Mouse (Mus musculus): ENCODE measurements at regions not wholly inside any gene's neighbourhood (a gene's known extent, or its start where the extent isn't known, plus 50 kb on each side); places are given as distances from the start of the nearest gene placed in this dataset.

- H3K4me3 ChIP-seq (ENCODE audit: low read depth, low read length): no peak overlapping the region
- H3K36me3 ChIP-seq (ENCODE audit: control insufficient read depth, insufficient read depth, low read length): no peaks in the 10 kb centered on the region
- no peaks in the 10 kb centered on the region for H3K27me3 ChIP-seq (ENCODE audit: control insufficient read depth, insufficient read depth, low read depth, low read length)
- no peak overlapping the region for H3K4me2 ChIP-seq (ENCODE audit: low read length)
- H3K9ac ChIP-seq (ENCODE audit: low read depth, low read length): no peak overlapping the region
- H3K4me1 ChIP-seq (ENCODE audit: control insufficient read depth, insufficient read depth, low read length): peaks cover 14% of the 10 kb centered on the region
- 77% methylated on average over 4 of the region's 4 CpGs for WGBS
- no peak overlapping the region for H3K27ac ChIP-seq (ENCODE audit: low read length)
- H3K9me3 ChIP-seq (replicated peaks; ENCODE audit: control insufficient read depth, low read length, poor library complexity, severe bottlenecking): peaks cover 3% of the 10 kb centered on the region; the same call in 1 of the 2 replicates
- no peak for ATAC-seq
These were observed 68.0 kb upstream of the Foxo1 start for GRCm38 (mm10) chr3:52200106-52200505.

- H3K4me1 ChIP-seq (ENCODE audit: control insufficient read depth, insufficient read depth, low read length): 0 out of 2 replicates have a peak, but pooled peaks cover 6% of the 10 kb centered on the region
- no peak overlapping the region for H3K27ac ChIP-seq (ENCODE audit: low read length)
- WGBS: 19% methylated on average over 24 of the region's 24 CpGs
- peak overlapping the region; percentile 35 for H3K4me2 ChIP-seq (ENCODE audit: low read length)
- no peaks in the 10 kb centered on the region for H3K36me3 ChIP-seq (ENCODE audit: control insufficient read depth, insufficient read depth, low read length)
- H3K9ac ChIP-seq (ENCODE audit: low read depth, low read length): no peak overlapping the region
- no peaks in the 10 kb centered on the region for H3K9me3 ChIP-seq (replicated peaks; ENCODE audit: control insufficient read depth, low read length, poor library complexity, severe bottlenecking)
- ATAC-seq: no peak
- no peaks in the 10 kb centered on the region; the same call in 1 of the 2 replicates for H3K27me3 ChIP-seq (ENCODE audit: control insufficient read depth, insufficient read depth, low read depth, low read length)
- no peak overlapping the region for H3K4me3 ChIP-seq (ENCODE audit: low read depth, low read length)
These were observed 57.4 kb upstream of the Foxo1 start for GRCm38 (mm10) chr3:52210556-52211302.

- Histone ChIP-seq H3K9me3 (replicated peaks; ENCODE audit: control insufficient read depth, low read length, poor library complexity, severe bottlenecking) (no peaks in the 10 kb centered on the region), H3K4me2 (ENCODE audit: low read length) (peak overlapping the region; percentile 35; the same call in 1 of the 2 replicates), H3K27me3 (ENCODE audit: control insufficient read depth, insufficient read depth, low read depth, low read length) (no peaks in the 10 kb centered on the region; the same call in 1 of the 2 replicates), H3K4me1 (ENCODE audit: control insufficient read depth, insufficient read depth, low read length) (0 out of 2 replicates have a peak, but pooled peaks cover 6% of the 10 kb centered on the region), H3K9ac (ENCODE audit: low read depth, low read length) (no peak overlapping the region), H3K27ac (ENCODE audit: low read length) (no peak overlapping the region), H3K4me3 (ENCODE audit: low read depth, low read length) (no peak overlapping the region), H3K36me3 (ENCODE audit: control insufficient read depth, insufficient read depth, low read length) (no peaks in the 10 kb centered on the region)
- no peak for ATAC-seq
- 25% methylated on average over 6 of the region's 6 CpGs for WGBS
These were observed 56.8 kb upstream of the Foxo1 start for GRCm38 (mm10) chr3:52211303-52211695.

DNA sequence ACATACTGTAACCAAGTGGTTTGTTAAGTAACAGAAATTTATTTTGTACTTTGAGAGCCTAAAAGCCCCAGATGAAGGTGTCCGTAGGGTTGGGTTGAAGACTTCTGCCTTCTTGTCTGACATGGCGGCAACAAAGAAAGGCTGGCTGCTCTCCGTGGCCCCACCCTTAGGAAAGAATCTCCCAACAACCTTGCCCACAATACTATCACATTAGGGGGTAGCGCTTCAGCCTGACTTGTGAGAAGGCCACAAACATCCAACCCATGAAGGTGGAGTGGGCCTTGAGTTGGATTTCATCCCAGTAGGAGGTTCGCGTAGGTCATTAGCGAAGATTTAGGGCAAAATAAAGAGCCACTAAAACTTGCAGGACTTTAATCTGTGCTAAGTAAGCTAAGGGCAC is 54.0 kb upstream of the Foxo1 start:
- Histone ChIP-seq H3K27me3 (ENCODE audit: control insufficient read depth, insufficient read depth, low read depth, low read length) (no peaks in the 10 kb centered on the region; the same call in 1 of the 2 replicates), H3K4me2 (ENCODE audit: low read length) (no peak overlapping the region), H3K4me1 (ENCODE audit: control insufficient read depth, insufficient read depth, low read length) (0 out of 2 replicates have a peak, but pooled peaks cover 6% of the 10 kb centered on the region), H3K4me3 (ENCODE audit: low read depth, low read length) (no peak overlapping the region), H3K36me3 (ENCODE audit: control insufficient read depth, insufficient read depth, low read length) (no peaks in the 10 kb centered on the region), H3K27ac (ENCODE audit: low read length) (no peak overlapping the region), H3K9me3 (replicated peaks; ENCODE audit: control insufficient read depth, low read length, poor library complexity, severe bottlenecking) (no peaks in the 10 kb centered on the region), H3K9ac (ENCODE audit: low read depth, low read length) (no peak overlapping the region)
- 96% methylated on average over 7 of the region's 7 CpGs for WGBS
- ATAC-seq: no peak

DNA sequence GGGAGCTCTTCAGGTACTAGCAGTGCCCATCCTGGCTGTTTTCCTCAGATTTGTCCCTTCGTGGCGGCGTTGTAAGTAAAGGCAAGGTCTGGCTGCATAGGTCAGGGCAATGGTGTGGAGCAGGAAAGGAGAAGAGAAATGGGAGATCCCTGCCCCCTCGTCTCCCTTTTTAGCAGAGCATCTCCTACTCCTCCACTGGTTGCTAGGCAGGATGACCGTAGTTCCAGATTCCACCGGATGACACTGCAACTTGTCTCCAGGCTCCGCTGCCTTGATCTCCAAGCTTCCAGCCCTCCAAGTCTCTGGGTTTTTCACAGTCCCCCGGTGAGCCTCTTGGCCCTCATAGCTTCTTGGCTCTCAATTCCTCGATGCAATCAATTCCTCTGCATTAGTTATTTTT is 53.1 kb upstream of the Foxo1 start:
- no peak overlapping the region for H3K9ac ChIP-seq (ENCODE audit: low read depth, low read length)
- 94% methylated on average over 9 of the region's 9 CpGs for WGBS
- 0 out of 2 replicates have a peak, but pooled peaks cover 6% of the 10 kb centered on the region for H3K4me1 ChIP-seq (ENCODE audit: control insufficient read depth, insufficient read depth, low read length)
- H3K4me2 ChIP-seq (ENCODE audit: low read length): no peak overlapping the region
- H3K27me3 ChIP-seq (ENCODE audit: control insufficient read depth, insufficient read depth, low read depth, low read length): no peaks in the 10 kb centered on the region; the same call in 1 of the 2 replicates
- H3K4me3 ChIP-seq (ENCODE audit: low read depth, low read length): no peak overlapping the region
- H3K9me3 ChIP-seq (replicated peaks; ENCODE audit: control insufficient read depth, low read length, poor library complexity, severe bottlenecking): no peaks in the 10 kb centered on the region
- no peak overlapping the region for H3K27ac ChIP-seq (ENCODE audit: low read length)
- H3K36me3 ChIP-seq (ENCODE audit: control insufficient read depth, insufficient read depth, low read length): no peaks in the 10 kb centered on the region
- no peak for ATAC-seq

All from midbrain, embryonic 16.5 days (tissue).